Mouse (Mus musculus): Measurements from ENCODE around the gene Nudcd3. TPM values are rescaled to one million over a fixed set of nuclear protein-coding genes. Genes with fewer than 3 reads are reported as not detected.
A peak's percentile ranks its signal among the peaks of the same experiment; 100 is the strongest.

Gene Nudcd3
- total RNA-seq, 2 experiments from 2014 or later = 65.7 to 68.2 TPM

DNA sequence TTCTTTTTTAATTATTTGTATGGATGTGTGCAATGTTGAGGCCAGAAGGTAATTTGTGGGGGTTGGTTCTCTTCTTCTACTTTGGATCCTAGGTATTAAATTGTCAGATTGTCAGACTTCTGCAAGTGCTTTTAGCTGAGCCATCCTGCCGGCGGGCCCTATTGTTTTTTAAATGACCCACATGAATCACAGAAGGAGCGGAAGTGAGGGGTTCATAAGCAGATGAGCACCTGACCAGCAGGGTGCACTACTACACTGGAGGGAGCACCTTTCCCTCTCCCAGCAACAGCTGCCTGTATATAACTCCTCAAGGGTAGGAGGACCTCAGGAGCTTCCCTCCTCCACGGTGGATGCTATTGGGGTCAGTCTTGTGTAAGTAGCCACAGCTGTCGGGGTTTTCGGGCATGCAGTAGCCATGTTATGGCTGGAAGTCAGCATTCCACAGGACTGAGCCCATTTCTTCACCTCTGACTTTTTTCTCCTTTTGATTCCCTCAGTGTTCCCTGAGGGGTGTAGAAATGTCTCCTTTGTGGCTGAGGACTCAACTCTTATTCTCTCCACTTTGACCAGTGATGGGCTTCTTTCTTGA is 19.3 kb downstream of the Nudcd3 start:
- intact Hi-C loops (cut with DNase I) = no loop called here
- DNase-seq = no peak

DNA sequence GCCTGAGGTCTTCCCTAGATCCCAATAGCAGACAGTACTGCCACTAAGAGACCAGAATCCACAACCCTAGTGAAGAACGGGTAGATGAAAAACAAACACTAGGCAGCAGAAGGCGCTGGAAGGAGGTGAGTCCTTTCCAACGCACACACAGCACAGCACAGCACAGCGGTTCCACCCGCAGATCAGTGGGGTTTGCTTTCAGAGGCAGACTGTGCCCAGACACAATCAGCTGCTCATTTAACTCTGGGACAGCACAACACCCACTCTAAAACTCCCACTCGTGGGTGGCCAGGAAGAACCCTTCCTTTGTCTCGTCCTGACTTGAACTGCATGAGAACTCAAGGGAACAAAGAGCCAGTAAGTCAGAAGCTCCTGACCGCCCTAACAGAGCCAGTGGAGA is 21.0 kb downstream of the Nudcd3 start:
- intact Hi-C loops (cut with DNase I) = no loop called here
- DNase-seq = no peak

DNA sequence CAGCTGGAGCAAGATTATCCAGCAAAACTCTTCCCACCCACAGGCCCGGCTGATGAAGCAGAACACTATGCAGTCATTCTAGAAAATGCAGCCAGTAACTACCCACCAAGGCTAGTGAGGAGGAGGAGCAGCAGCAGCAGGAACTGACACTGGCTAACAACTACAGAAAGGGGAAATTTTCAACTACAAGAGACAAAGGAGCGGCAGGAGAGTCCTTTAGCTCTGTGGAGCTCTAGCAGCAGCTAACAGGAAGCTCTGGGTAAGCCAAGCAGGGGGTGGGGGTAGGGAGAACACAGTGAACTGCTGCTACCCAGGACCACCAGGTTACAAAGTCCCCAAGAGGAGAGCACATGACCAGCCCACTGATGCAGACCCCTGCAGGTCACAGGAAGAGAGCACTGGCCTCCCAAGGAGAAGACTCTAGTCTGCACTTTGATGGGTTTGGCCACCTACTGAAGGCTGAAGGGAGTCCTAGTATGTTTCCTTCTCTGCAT is 21.5 kb downstream of the Nudcd3 start:
- intact Hi-C loops (cut with DNase I) = no loop called here
- DNase-seq = peak; percentile 48

DNA sequence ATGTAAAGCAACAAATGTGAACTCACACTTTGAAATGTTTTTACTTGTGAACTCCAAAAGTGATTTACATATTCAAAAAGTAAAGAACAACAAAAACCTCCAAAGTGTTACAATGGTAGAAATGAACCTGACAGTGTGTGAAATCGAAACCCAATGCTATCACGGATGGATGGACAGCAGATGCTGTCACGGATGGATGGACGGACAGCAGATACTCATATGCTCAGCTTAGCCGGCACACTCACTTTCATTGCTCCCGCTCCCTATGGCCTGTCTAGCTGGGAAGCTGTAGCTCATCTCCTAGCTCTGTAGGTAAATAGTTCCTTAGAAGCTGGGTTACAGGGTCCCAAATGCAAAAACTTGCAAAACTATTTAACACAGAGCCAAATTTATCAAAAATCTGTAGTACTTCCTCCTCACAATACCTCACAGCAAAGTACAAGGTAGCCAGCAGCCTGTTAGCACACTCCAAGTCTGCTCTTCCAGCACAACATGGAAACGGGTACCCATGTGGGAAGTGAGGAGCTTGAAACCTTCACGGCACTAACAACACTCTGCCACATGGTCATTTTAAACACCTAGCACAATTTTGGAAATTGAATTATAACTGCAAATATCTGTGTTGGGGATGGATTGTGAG is 22.3 kb downstream of the Nudcd3 start:
- no peak for DNase-seq
- intact Hi-C loops (cut with DNase I) = no loop called here

DNA sequence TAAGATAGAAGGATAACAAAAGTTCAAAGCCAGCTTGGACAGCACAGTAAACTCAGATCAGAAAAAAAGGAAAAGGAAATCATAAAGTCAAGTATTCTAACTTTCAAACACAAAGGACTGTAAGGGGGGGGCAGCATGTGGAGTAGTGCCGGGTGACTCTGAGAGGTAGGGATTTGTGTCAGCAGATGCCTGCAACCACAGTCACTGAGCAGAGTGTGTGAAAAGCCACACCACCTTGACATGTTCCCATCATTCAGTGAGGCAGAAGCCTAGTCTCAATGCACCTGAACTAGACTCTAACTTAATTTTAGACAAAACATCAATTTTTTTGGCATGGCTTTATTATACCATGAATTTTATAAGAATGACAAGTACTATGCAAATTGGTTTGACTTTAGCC is 24.7 kb downstream of the Nudcd3 start:
- intact Hi-C loops (cut with DNase I) = no loop called here
- DNase-seq = no peak

DNA sequence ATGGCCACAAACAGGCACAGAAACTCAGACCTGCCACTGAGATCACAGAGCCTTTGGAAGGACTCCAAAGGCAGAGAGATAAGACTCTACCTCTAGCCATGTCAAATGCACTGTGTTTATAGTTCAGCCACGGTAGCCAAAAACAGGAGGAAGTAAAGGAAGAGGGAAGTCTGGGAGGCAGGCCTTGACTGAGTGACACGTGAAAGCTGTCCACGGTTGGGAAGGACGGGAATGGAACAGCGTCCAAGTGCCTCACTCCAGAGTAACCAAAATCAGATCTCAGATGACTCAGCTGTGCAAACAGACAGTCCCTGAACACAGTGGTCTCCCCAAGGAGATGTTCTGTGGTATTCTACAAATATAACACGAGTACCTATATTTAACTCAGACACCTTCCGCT is 25.5 kb downstream of the Nudcd3 start:
- intact Hi-C loops (cut with DNase I) = no loop called here
- peak; percentile 54 to 70 for DNase-seq

DNA sequence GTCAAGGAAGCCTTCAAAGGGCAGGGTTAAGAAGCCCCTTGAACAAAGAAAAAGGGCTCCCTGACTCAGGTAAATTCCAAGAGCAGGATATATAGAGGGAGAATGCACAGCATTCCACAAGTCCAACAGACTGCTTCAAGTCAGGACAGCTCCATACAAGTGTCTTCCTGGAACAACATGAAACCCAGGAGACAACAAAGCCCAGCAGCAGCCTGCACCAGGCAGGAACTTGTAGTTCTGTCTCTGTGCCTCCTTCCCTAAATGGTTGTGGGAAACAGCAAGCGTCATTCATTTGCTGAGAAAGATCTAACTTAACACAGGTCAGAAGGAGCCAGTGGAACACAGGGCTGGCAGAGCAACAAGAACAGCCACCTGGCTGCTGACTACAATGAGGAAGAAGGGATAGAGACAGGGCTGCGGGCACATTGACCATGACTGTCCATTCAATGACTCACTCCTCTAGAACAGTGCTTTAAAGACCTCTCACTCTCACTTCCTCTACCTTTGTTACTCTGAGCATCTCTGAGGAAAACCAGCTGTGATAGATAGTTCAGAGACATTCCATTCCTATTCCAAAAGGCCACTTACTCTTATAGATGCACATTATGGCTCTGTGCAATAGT is 31.1 kb downstream of the Nudcd3 start:
- DNase-seq = no peak
- intact Hi-C loops (cut with DNase I) = loop anchor here (5.0 kb wide), 1 partner anchor 1697 kb away; no protein-coding TSS in a partner anchor

DNA sequence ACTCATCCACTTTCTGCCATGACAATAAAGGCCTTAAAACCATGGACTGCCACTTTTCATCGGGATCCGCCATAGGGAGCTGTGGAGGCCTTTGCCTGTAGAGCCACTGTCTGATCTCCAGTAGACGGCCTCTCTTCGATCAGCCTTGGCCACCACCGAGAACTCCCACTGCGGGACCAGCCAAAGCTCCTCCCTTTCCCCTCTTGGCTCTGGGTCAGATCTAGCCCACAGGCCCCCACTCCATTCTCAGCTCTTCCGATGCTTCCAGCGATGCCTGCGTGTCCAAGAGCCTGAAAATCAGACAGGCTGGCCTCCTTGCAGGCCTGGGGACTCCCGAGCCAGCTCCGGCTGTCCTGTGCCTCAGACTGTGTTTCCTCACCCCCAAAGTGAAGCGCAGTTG is 33.9 kb downstream of the Nudcd3 start:
- intact Hi-C loops (cut with DNase I) = loop anchor here (5.0 kb wide), 1 partner anchor 1694 kb away; no protein-coding TSS in a partner anchor

DNA sequence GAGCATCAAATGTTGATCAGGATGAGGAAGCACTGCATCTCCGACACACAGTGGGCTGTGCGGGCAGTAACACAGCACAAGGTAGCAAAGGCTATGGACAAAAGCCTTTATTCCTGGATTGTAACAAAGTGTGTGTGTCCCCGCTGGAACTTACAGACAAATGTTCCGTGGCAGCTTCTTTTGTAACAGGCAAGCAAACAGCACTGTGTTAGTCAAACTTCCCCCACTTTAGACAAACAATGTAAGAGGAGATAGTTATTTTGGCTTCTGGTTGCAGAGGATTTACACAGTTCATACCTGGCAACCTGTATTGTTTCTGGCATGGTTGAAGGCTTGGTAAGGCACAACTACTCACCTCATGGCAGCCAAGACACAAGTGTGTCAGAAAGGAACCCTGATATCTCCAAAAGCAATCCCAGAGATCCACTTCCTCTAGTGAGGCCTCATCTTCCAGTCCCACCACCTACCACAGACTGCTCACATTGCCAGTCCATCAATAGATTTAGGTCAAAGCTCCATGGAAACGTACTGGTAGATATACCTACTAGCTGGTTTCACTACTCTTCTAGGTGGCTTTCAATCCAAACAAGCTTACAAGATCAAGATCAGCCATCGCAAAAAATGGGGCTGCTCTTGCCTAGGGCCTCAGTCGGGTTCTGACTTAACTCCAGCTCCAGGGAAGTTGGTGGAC is 34.7 kb downstream of the Nudcd3 start:
- no peak for DNase-seq
- intact Hi-C loops (cut with DNase I) = loop anchor here (5.0 kb wide), 1 partner anchor 1693 kb away; no protein-coding TSS in a partner anchor

More for the DNA sequence above, 33.9 kb downstream of the Nudcd3 start:
- DNase-seq = no peak

DNA sequence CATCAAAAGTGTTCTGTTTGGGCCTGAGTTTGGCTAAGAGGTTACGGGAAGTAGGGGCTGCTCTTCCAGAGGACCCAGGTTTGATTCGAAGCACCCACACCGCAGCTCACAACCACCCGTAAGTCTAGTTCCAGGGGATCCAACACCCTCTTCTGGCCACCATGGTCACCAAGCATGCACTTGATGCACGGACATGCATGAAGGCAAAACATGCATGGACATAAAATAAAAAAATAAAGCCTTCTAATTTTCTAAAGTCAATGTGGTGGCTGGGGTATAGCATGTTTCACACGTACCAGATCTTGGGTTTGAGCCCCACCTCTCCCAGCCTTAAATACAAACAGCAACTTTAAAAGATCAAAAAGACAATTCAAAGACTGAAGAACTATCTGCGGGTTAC is 35.4 kb downstream of the Nudcd3 start:
- intact Hi-C loops (cut with DNase I) = loop anchor here (5.0 kb wide), 1 partner anchor 1692 kb away; no protein-coding TSS in a partner anchor
- DNase-seq = no peak

DNA sequence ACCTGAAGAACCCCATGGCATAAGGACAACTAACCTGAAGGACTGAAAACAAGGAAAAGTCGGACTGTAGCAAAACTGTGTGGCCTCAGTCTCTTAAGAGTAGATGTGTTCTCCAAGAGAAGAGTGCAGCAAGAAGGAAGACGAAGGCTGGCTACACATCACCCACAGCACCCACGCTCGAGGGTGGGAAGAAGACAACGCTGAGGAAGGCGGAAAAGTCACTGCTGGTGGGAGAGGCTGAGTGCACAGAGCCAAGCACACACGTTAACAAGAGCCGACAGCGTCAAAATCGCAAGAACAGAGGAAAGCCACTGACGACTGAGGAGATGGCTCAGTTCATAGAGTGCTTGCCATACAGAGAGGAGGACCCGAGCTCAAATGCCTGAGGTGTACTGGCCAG is 36.5 kb downstream of the Nudcd3 start:
- no peak for DNase-seq
- intact Hi-C loops (cut with DNase I) = no loop called here

DNA sequence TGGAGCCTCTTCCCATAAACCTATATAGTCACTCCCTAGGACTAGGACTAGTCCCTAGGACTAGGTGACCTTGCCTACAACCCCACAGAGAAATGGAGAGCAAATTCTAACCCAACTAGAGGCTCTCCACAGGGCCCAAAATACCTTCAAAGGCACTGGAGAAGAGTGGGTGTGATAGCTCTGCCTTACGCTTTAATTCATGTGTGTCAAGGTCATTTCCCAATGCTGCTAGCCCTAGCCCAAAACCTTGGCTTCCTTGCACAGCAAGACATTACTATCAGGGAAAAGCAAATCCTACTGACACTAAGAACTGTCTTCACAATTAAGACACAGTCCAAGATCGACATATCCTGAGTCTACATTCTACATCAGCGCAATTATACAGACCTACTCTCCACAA is 37.2 kb downstream of the Nudcd3 start:
- DNase-seq = no peak
- intact Hi-C loops (cut with DNase I) = no loop called here

DNA sequence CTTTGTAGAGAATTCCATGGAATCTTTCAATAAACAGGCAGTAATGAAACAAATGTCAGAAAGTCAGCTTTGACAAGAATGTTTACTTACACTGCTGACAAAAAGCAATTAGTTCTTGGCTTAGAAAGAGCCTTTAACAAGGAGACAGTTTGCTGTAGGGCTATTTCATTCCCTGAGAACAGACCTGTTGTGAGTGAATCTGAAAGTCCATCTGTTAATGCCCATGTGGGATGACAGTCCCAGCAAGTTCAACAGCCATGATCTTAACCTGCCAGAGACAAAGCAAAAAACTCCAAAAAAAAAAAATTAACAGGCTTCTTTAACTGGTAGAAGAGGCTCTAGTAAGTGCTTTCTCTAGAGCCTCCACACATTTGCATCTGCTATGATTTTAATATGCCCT is 38.7 kb downstream of the Nudcd3 start:
- intact Hi-C loops (cut with DNase I) = no loop called here
- DNase-seq = no peak

DNA sequence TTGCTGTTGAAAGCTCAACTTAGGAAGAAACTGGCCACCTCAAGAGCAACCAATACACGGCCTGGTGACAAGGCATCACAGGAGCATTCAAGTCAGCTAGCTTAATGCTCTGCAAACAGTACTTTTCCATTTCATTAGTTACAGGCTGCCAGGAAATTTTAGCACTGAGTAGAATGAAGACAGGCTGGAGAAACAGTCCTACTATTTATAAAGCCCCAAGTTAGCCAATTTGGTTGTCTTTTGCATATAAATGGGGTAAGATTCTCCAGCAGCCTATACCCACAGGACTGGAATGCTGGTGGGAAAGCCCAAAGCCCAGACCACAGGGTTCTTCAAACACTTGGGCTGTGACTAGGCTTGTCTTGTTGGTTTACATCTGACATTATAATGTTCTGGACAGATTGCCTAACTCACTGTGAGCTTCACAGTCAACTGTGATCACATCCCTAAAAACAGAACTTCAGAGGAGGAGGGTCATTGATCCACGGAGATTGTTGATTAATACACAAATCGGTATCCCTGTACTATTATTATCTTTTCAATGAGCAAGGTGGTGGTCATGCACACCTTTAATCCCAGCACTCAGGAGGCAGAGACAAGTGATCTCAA is 39.4 kb downstream of the Nudcd3 start:
- no peak for DNase-seq
- intact Hi-C loops (cut with DNase I) = no loop called here

DNA sequence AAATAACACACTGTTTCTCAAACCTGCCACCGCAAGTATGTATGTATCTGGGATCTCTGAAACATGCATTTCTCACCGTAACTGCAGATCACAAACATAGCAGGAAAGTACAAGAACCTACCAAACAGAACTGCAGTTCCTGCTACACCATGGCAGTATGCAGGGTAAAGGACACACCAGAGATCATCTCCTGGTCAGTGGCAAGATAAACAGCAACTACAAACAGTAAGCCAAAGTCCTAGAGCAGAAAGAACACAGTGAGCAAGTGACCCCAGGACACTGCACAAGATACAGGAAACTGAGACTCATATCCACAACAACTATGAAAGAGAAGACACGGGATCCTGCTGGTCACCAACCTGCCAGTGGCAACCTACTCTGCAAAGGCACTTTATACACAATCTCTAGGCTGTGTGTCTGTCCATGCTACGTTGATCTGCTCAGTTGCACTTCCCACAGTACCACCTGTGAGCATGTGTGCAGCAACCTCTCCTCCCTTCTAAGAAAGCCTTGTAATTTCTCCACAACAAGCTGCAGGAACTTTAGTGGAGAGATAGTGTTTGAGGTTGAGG is 40.4 kb downstream of the Nudcd3 start:
- no peak for DNase-seq
- intact Hi-C loops (cut with DNase I) = no loop called here

DNA sequence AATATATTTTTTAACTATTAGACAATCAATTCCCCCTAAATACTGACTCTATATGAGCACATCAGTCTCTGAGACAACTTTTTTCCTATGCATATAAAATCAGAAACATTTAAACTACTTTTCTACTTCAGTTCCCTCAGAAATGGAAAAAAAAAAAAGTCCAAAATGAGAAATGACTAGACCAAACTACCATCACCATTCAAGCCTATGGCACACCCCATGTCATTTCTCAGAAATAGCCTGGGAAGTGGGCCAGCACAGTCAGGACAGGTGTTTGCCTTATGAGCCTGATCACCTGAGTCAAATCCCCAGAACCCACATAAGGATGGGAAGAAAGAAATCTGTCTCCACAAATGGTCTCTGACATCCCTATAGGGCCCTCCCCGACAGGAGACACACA is 41.7 kb downstream of the Nudcd3 start:
- intact Hi-C loops (cut with DNase I) = no loop called here
- DNase-seq = no peak

DNA sequence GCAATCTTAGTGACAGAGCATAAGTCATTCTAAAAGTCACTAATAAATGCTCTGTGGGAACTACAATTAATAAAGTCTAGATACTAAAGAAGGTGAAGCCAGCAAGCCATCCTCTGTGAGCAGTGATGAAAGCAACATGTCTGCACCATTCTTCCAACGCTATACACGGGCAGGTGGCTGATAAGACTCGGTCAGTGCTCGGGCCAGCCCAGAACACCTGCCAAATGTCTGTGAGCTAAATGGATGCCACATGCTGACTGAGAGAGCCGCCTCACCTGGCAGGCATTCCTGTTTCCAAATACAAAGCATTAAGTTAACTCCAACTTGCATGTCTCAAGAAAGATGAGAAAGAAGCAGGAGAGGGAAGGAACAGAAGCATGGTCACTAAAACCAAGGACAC is 43.1 kb downstream of the Nudcd3 start:
- peak; percentile 40 to 56 for DNase-seq
- intact Hi-C loops (cut with DNase I) = no loop called here

DNA sequence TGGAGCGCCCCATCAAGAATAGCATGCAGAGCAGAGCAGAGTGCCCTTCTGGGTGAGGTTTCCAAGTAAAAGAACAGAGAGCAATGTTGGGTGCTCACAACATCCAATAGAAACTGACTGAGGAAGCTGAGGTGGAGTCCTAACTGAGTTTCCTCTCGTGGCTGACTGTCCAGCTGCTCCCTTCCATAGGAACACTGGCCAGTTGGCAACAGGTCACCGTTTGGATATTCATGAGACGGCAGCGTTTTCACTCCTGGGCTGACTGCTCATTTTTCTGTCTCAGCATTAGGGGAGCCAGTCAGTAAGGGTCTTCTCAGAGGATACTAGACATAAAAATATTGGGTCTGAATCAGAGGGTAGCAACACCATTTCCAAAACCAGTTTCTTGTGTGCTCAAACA is 43.6 kb downstream of the Nudcd3 start:
- intact Hi-C loops (cut with DNase I) = no loop called here
- DNase-seq = peak; percentile 53 to 54

DNA sequence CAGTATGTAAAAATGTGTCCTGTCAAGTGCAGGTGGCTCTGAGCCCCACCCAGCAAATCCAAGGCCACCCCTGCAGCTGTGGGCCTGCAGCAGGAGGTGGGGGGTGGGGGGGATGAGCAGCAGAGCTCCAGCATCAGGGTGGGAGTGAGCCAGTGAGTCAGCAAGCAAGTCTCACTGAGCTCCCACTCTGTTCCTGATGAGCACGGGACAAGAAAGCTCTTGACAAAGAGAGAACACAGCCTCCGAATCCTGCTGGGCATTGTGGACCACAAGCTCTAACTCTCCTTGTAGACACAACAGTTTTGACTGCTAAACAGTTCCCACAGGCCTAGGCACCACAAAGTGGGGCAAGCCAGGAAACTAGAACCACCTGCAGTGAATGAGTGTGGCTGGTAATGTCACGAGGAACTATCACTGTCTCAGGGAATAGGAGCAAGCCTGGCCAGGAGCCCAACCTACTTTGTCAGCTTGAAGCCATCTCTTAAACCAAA is 46.0 kb downstream of the Nudcd3 start:
- intact Hi-C loops (cut with DNase I) = no loop called here
- DNase-seq = peak; percentile 23 to 33

DNA sequence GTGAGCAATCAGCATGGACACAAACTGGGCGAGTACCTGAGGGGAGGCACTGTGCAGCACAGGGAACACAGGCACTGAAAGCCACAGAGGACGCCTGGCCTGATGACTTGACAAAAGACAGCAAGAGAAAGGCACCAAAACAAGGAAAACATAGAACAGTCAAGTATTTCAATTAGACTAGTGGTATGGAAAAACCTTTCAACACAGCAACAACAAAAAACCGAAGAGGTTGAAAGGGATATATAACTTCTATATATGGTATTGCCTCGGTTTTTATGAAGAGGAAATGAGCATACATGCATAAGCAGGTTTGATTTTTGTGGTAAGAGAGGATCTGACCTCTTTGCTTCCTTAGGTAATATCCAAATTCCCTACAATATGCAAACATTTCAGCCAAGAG is 47.4 kb downstream of the Nudcd3 start:
- DNase-seq = no peak
- intact Hi-C loops (cut with DNase I) = no loop called here
